Mouse (Mus musculus) embryo, embryonic 11 days (tissue): ENCODE data around the gene Fam189b.
"Not testable (repeated sequence)": the region's sequence is repeated elsewhere in the genome, so short reads cannot be mapped to it uniquely, and the experiment has no call there.

Source experiments
- DNase-seq: peaks from one replicate; pipeline ENCODE4 v3.0.0-alpha.2; 2015

The Fam189b gene

GRCm38 (mm10) chr3:89206695-89207094 is 23.8 kb downstream of the Fam189b start:
- DNase-seq, result no peak

- DNase-seq, result no peak
Observed at GRCm38 (mm10) chr3:89208075-89208657, 25.2 kb downstream of the Fam189b start.

DNA sequence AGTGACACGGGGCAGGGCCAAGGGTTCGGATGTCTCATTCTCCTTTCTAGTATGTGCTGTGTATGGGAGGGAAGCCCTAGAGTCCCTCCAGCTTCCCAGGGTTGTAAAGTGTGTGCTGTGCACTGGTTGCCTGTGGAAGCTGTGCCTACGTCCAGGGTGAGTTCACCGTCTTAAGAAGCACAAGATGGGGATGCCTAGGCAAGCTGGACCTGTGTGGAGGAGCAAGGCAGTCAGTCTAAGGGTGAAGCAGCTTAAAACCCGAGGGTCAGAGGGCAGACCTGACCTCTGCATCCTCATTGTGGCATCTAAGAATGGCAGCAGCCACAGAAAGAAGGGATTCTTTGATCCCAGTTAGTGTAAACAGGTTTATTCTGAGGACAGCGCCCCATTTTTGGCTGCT is 25.8 kb downstream of the Fam189b start:
- no peak for DNase-seq

DNA sequence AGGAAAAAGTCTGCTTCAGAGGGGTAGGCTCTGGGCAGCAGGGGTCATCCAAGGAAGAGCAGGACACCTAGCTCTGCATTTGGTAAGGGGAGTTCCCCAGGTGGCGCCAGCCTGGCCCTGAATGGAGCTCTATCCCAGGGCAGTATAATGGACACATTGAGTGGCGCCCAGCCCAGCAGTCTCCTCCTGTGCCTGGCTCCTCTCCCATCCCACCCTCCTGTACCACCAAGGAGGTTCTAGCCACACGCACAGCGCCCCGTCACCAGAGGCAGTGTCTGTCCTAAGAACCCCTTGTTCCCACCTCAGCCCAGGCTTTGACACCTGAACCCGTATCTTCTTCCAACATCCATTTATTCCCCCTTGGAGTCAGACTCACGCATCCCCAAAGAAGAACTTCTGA is 26.8 kb downstream of the Fam189b start:
- DNase-seq, result no peak

GRCm38 (mm10) chr3:89210162-89210561 is 27.2 kb downstream of the Fam189b start:
- no peak for DNase-seq

DNA sequence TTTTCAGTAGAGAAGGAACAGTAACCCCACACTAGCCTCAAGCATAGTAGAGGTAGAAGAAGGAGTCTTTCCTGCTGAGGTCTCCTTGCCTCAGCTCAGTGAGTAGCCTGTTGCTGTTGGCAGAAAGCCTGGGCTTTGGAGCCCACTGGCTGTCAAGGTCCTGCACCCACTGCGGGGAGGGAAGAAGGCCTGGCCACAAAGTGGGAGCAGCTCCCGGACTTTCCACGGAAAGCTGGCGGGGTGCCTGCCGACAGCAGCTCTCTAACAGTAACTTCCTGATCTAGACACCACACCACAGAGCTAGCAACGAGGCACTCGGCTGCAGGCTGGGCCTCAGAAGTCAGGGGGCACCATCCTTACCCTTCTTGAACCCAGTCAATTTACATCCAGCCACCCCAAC is 27.8 kb downstream of the Fam189b start:
- no peak for DNase-seq

DNA sequence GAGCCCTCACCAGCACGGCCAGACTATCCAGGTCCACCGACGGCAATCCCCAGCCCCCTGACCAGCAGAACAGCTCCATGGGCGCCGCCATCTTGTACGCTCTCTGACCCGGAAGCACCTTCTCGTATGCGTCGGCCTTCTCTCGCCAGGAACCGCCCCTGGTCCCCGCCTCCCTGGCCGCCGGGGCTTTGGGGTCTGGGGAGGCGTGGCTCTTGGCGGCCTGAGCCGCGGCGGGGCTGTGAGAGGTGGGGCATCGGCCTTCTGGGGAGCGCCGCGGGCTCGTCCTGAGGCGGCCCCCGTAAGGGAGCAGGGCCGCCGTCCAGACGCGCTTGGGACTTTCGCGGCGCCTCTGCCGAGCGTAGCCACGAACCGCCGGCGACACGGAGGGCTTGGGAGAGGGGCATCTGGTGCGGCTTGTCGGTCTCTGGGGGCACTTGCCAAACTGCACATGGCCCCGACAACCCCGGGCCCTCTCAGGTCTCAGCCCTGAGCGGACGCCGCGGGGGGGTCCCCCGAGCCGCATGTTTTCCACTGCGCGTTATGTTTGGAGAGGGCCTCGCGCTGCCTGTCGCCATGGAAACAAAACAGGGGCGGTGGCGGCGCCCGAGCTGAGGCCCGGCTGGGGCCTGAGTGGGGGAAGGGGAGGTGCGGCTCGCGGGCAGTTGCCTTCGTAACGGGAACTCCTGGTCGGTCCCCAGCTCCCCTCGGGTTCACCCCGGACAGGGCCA is 31.0 kb downstream of the Fam189b start:
- peak; percentile 99 for DNase-seq

DNA sequence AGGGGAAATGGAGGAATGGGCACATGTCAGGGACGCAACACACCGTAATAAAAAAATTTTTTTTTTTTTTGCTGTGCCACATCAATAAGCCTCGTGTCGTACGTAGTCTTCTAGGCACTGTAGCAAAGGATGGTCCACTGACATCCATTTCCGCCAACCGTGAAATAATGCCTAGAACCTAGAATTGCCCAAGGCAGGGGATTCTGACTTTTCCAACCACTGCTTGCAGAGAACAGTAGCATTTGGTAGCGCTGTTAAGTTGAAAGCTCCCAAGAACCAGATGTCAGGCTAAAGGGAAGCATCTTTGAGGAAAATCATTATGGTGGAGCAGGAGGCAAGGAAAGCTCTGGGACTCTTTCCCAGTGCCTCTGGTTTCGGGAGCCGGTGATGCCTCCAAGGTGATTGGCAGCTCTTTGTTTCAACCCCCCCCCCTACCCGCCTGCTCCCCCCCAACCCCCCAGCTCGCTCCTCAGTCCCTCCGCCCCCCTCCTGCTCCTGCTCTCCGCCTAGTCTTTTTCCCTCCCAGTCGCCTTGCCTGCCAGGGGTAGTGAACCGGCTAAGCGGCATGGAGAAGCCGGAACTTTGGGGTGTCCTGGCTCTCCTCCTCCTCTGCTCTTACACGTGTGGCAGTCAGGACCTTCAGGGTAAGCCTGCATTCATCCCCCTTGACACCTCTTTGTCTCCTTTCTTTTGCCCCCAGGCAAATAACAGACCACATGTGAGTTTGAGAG is 31.9 kb downstream of the Fam189b start, which contains the start of gene Thbs3:
TSS of gene Thbs3 (plus strand) at position 500 of the 731 bp plus-strand sequence.
- DNase-seq, result peak; percentile 79

GRCm38 (mm10) chr3:89215853-89216252 is 32.9 kb downstream of the Fam189b start:
- peak; percentile 93 for DNase-seq

GRCm38 (mm10) chr3:89216407-89216806 is 33.5 kb downstream of the Fam189b start:
- DNase-seq, result not testable (repeated sequence)

DNA sequence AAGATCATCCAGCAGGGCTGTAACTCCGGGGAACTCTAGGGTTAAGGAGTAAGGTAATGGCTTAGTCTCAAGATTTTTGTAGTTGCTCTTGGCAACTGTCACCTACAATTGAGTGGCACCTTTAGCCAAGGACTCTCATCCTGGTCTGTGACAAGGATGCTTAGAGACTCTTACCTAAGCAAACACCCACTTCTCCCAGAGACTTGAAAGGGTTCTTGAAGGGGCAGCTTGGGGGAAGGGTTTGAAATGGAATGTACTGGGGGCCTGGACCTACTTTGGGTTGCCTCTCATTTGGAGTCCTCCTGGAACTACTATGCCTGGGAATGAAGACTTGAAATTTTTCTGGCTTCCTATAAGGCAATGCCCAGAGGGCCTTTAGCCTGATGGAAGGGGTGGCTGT is 35.3 kb downstream of the Fam189b start:
- no peak for DNase-seq

DNA sequence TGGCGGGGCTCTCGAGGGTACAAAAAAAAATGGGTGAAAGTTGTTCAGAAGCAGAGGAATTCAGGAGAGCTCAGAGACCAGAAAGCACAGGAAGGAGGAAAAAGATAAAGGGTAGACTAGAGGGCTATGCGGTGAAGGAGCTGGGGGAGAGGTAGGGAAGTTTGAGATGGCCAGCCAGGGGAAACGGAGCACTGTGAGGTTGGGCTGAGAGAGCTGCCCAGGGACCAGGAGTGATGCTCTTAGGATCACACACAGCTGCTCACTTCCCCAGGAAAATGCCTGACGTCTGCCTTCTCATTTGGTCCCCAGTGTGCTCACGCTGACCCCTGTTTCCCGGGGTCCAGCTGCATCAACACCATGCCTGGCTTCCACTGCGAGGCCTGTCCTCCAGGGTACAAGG is 36.6 kb downstream of the Fam189b start:
- DNase-seq, result peak; percentile 39

- DNase-seq, result no peak
Observed at GRCm38 (mm10) chr3:89221167-89221566, 38.2 kb downstream of the Fam189b start.

- DNase-seq, result no peak
Observed at GRCm38 (mm10) chr3:89224796-89225195, 41.9 kb downstream of the Fam189b start.

DNA sequence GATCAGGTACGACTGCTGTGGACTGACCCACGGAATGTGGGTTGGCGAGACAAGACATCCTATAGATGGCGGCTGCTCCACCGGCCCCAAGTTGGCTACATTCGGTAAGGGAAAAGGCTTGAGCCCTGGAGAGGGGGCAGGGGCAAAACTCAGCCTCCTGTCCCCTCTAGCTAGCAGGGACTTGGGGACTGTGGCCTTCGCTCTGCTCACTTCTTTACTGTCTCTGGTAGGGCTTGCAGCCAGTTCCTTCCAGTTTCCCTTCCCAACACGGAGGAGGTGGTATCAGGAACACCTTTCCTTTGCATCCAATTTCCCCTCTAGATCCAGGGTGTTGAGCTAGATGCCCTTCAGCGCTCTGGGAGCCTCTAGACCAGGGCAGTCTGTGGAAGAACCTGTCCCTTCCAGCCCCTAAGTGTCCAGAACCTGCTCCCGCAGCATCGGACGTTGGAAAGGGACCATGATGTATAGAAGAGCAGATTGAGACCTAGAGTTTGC is 42.4 kb downstream of the Fam189b start:
- no peak for DNase-seq

GRCm38 (mm10) chr3:89225918-89226317 is 43.0 kb downstream of the Fam189b start:
- peak; percentile 89 for DNase-seq

- DNase-seq, result no peak
Observed at GRCm38 (mm10) chr3:89226361-89226760, 43.4 kb downstream of the Fam189b start.

- no peak for DNase-seq
Observed at GRCm38 (mm10) chr3:89226900-89227299, 44.0 kb downstream of the Fam189b start, which contains the start of gene Mtx1. TSS of gene Mtx1 (minus strand) at chr3:89227088.

- peak; percentile 96 for DNase-seq
Observed at GRCm38 (mm10) chr3:89227307-89228179, 44.6 kb downstream of the Fam189b start.

- peak; percentile 92 for DNase-seq
Observed at GRCm38 (mm10) chr3:89228180-89228549, 45.2 kb downstream of the Fam189b start.

DNA sequence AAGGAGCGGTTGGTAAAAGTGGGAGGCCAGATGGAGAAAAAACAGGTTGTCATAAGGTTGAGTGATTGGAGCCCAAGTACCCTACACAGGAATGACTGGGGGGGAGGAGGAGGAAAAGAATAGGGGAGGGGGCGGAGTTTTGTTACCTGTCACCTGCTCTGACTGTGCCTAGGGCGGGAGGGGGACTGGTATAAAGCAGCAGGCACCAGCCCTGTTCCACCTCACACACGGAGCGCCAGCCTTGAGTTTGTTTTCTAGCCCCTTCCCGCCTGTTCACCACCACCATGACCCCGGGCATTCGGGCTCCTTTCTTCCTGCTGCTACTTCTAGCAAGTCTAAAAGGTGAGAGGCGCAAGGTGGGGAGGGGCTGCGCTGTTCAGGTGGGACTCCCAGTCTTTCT is 45.9 kb downstream of the Fam189b start, which contains the start of gene Muc1:
TSS of gene Muc1 (plus strand) at position 222 of the 400 bp plus-strand sequence.
- DNase-seq, result no peak

DNA sequence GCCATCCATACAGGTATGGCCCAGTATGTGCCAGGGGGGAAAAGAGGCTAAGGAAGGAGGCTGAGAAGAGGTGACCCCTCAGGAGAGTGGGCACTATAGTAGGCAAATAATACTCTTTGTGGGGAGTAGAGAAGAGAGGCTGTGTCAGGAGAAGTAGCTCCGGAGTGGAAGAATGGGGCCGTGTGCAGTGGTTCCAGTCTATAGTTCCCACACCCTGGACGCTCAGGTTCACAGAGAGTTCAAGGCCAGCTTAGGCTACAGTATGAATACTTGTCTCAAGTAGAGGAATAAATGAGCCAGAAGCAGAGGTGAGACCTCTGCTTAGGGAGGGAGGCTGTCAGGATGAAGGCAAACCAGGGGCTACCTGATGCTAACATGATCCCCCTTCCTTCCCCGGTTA is 46.3 kb downstream of the Fam189b start:
- DNase-seq, result no peak

- DNase-seq, result no peak
Observed at GRCm38 (mm10) chr3:89230561-89230960, 47.6 kb downstream of the Fam189b start.
